Mouse (Mus musculus) heart, postnatal 4 days (tissue): ENCODE measurements around the gene Plcb1. TPM values are rescaled to one million over a fixed set of nuclear protein-coding genes. Genes with fewer than 3 reads are reported as not detected.

Experiments
- DNase-seq: peaks from one replicate; pipeline ENCODE4 v3.0.0; 2021
- total RNA-seq, 2 experiments: library from RNA; stranded (reverse); gene quantifications; 2 replicates each; pipeline ENCODE4 v1.2.3; 2021

Plcb1 gene
- total RNA-seq, 2 experiments from 2014 or later = 6.2 to 7.0 TPM

DNA sequence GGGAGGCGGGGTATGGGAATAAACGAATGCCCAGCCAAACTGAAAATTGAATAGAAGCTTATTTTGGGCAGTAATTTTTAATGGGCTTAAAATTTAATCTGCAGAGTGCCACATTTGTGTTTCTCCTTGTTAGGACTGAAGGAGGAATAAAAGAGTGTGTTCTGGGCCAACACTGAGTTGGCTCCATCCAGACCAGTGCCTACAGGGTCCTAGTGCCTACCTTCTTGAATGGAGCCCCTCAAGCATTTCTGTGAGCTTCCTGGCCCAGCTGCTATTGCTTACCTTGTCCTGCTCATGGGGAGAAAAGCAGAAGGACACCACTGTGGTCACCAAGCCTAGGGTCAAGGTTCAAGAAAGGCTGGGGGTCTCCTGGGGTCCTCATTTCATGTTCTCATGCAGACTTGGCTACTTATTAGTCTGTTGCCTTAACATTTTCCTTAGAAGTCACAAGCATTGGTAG lies 128.3 kb downstream of the Plcb1 start:
- no peak for DNase-seq

GRCm38 (mm10) chr2:134915035-134915434 lies 129.2 kb downstream of the Plcb1 start:
- no peak for DNase-seq

DNA sequence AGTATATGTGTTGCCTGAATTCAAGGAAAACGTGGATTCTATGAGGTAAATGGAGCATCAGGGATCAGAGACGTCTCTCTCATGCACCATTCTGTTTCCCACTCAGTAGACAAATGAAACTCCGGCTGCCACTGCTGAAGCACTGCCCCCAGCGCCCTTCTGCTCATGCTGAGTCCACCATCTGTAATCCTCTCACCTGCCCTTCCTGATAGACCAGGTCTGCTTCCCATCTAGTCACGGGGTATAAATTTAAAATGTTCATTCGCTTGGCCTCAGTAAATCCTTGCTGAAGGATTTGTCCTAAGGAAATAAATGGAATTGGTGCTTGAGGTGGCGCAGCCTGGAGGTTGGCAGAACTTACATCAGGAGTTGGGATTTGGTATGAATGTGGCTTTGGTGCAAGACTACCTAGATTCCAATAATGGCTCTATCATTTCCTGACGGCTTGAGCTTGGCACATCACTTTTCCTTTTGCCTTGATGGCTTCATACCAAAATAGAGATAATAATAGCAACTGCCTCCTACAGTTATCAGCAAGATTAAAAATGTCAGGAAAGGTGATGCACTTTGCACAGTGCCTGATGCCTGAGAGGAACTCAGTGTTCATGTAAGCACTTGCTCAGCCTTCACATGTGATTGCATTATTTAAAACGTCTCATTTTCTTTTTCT lies 134.9 kb downstream of the Plcb1 start:
- no peak for DNase-seq

GRCm38 (mm10) chr2:134922636-134923375 lies 136.9 kb downstream of the Plcb1 start:
- no peak for DNase-seq

DNA sequence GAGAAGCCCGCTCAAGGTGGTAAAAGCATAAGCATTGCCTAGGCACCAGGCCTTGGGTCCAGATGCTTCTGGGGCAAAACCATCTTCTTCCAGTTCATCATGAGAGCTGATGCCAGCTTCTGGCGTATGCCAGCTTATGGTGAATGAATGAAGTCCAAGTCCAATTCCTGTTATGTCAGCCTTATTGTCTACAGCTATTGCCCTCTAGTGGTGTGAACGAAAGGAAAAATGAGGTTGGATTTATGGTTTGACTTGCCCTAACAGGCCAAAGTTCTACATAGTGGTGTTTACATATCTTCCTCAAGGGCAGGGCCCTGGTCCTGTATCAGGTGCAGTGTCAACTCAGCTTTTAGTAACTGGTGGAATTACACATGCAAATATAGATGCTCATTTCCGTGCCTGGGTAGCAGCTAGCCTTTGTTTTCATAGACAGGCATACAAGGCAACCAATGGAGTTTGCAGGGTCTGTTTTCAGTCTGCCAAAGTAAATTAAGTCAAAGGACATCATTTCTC lies 138.3 kb downstream of the Plcb1 start:
- no peak for DNase-seq

DNA sequence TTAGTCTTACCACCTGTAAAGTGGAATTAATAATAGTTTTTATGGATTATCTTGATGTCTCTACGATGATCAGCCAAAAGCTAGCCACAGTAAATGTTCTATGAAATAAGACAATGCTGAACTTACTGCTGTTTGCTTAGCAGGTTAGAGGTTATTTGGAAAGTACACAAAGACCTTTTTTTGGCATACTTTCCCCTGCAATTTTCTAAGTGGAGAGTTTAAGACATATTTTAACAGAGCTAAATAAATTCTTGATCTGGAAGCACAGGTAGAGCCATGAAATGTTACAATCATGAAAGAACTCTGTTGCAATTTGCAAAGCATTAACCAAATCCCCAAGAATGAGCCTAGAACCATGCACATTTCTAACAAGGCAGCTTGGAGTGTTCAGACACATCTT lies 140.4 kb downstream of the Plcb1 start:
- DNase-seq = no peak

DNA sequence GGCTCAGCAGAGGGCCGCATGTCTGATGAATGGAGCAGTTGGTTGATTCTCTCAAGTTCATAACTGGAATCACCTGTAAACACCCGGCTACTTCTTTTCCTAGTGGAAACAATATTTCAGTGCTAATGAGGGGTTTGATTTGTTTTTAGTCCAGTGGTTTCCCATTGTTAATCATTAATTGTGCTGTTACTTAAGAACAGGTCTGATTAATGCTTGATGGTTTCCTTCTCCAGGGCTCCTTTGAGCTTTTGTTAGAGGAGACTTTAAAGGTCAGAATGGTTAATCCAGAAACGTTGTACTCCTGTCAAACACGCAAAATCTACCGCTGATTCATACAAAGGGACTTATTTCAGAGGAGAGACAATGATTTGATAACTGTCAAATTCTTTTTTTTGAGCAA lies 141.2 kb downstream of the Plcb1 start:
- no peak for DNase-seq

- no peak for DNase-seq
These were observed 143.6 kb downstream of the Plcb1 start for GRCm38 (mm10) chr2:134929452-134929851.

DNA sequence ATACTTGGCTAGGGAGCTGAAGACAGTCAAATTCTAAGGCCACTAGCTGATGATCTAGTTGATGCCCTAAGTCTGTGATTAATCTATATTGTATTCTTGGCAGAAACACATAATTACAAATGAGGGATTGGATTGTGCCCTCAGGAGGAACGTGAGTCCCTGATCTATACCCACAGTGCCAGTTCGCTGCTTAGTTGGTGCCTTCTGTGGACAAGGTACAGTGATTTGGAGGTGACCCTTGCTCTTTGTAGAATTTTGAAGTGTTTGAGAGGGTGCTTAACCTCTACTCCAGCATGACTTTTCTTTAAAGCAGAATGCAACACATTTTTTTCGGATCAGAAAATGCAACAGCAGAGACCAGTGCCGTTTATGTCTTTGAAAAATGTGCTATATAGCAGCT lies 145.1 kb downstream of the Plcb1 start:
- DNase-seq = no peak

- DNase-seq = no peak
These were observed 146.0 kb downstream of the Plcb1 start for GRCm38 (mm10) chr2:134931756-134932421.

GRCm38 (mm10) chr2:134935469-134935868 lies 149.6 kb downstream of the Plcb1 start:
- no peak for DNase-seq

- DNase-seq = no peak
These were observed 150.2 kb downstream of the Plcb1 start for GRCm38 (mm10) chr2:134935970-134936649.

GRCm38 (mm10) chr2:134937666-134938065 lies 151.8 kb downstream of the Plcb1 start:
- no peak for DNase-seq

DNA sequence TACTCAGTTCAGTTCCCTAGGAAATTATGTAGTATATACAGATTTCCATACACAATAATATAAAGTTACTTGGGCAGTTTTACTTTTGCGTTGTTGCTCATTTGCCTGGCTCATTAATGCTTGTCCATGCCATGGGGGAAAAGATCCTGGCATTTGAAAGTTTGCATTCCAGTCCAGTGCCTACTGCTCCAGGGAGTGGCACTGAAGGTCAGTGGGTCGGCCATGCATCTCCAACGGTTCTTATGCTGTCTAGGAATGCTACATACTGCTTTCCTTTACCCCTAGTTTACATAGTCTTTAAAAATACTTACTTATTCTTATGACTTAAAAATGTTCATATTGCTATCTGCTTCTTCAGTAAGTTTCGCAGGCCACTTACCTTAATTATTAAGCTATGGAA lies 156.2 kb downstream of the Plcb1 start:
- no peak for DNase-seq

- DNase-seq = no peak
These were observed 157.1 kb downstream of the Plcb1 start for GRCm38 (mm10) chr2:134942919-134943318.

DNA sequence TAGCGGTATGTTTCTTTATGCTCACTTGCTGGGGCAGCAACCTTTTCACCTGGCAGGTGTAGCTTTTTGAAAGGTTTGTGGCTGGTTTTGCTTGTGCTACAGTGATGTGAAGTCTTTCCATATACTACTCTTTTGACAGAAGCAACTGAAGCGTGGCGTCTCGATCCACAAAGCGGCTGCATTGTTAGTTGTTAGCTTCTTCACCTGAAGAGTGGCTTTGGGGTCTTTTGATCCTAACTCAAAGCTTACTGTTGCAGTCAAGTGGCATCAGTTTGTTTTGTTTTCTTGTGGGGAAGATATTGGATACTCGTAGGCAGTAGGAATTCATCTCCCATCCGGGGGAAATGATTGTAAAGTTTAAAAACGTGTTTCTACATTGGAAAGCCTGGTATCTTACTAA lies 160.5 kb downstream of the Plcb1 start:
- no peak for DNase-seq

GRCm38 (mm10) chr2:134946911-134947310 lies 161.0 kb downstream of the Plcb1 start:
- DNase-seq = peak; percentile 30

DNA sequence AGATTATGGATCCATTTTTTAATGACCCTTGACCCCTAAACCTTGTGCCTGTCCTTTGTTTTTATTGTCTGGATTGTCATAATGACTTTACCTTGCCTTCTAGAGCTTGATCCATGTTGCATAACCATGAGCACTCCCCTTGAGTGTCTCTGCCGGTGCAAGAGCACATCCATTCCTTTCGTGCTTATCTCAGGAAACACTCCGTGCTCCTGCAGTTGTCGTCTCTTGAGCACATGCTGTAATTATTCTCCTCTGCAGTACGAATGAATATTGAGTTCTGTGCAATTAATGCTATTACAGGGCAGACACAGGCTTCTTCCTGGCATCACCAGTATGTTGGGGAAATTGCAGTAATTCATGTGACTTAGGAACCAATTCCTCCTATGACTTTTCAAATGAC lies 166.2 kb downstream of the Plcb1 start:
- no peak for DNase-seq

DNA sequence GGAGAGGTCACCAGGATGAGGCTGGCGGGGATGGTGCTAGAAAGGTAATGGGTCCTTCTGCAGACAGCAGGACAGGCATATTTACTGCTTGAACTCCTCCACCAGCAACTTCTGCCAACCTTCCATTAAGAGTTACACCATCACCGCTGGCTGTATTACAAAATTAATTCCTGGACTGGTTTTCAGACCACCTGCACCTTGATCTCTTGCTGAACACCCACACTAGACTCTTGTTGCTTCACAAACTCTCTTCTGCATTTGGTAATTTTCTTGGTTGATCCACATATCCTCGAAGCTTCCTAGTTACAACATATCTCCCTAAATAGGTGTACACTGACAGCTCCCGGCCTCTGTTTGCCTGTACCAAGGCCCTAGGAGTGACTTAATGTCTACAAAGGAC lies 170.6 kb downstream of the Plcb1 start:
- no peak for DNase-seq

DNA sequence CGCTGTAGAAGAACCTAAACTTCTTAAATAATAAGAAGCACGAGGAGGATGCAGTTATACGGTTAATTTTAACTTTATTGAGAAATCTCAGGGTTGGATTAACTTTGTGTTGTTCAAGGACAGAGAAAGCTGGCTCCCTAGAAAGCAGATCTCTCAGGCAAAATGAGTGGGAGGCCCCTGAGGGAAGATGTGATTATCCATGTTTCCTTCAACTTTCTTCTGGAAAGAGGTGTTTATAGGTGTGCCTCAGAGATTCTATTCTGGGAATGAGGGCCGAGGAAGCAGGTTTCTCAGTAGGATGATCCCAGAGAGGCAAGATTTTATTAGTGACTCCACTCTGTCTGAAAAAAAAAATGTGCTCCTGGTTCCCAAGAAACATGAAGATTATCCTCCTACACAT lies 180.3 kb downstream of the Plcb1 start:
- DNase-seq = no peak

- no peak for DNase-seq
These were observed 182.5 kb downstream of the Plcb1 start for GRCm38 (mm10) chr2:134968380-134968779.

DNA sequence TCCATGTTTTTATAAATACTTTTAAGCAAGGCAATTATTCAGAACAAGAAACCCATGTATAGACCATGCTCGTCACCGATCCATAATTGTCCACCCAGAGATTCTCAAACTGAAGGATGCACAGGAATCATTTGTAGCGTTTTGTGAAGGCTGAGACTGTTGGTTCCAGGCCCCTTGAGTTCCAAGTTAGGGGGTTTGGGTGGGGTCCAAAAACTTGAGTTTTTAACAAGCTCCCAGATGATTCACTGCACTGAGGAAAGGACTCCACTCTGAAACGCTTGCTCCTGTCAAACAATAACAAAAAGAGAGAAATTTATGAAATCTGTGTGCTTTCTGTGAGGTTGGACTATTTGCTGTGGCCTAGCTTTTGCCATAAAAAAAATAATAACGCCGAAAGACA lies 186.5 kb downstream of the Plcb1 start:
- no peak for DNase-seq

GRCm38 (mm10) chr2:134974711-134975110 lies 188.8 kb downstream of the Plcb1 start:
- no peak for DNase-seq
